Mouse (Mus musculus) frontal cortex, postnatal 25 days (tissue): Measurements from ENCODE around the gene Hoxb4.
A peak's percentile ranks its signal among the peaks of the same experiment; 100 is the strongest.

Source experiments
- DNase-seq, 2 experiments: peaks; one replicate each; pipeline ENCODE4 v3.0.0; 2022; ENCODE audit warnings: low spot score in 2 of 2

Gene Hoxb4

GRCm38 (mm10) chr11:96284774-96285734, 33.0 kb upstream of the Hoxb4 start:
- no peak for DNase-seq

- DNase-seq: no peak
These were observed 32.0 kb upstream of the Hoxb4 start, which contains the start of gene Hoxb7 for GRCm38 (mm10) chr11:96285771-96286738. Gene Hoxb7, plus strand, starts transcription at chr11:96286623.

GRCm38 (mm10) chr11:96286739-96287385, 31.2 kb upstream of the Hoxb4 start:
- no peak for DNase-seq

GRCm38 (mm10) chr11:96287411-96287810, 30.7 kb upstream of the Hoxb4 start:
- DNase-seq: no peak

GRCm38 (mm10) chr11:96288455-96289221, 29.4 kb upstream of the Hoxb4 start:
- no peak for DNase-seq

- DNase-seq: no peak
These were observed 28.8 kb upstream of the Hoxb4 start for GRCm38 (mm10) chr11:96289293-96289692.

- DNase-seq: no peak
These were observed 28.2 kb upstream of the Hoxb4 start for GRCm38 (mm10) chr11:96289837-96290236.

GRCm38 (mm10) chr11:96290705-96291355, 27.2 kb upstream of the Hoxb4 start:
- DNase-seq: no peak

- no peak for DNase-seq
These were observed 26.1 kb upstream of the Hoxb4 start, which contains the start of gene Hoxb6 for GRCm38 (mm10) chr11:96291681-96292564. Gene Hoxb6, plus strand, starts transcription at chr11:96292476.

GRCm38 (mm10) chr11:96292565-96293301, 25.3 kb upstream of the Hoxb4 start:
- DNase-seq: no peak

- DNase-seq: no peak
These were observed 24.7 kb upstream of the Hoxb4 start for GRCm38 (mm10) chr11:96293302-96293921.

GRCm38 (mm10) chr11:96294245-96295091, 23.6 kb upstream of the Hoxb4 start:
- DNase-seq: peak; percentile 39 to 40

- DNase-seq: no peak
These were observed 22.8 kb upstream of the Hoxb4 start for GRCm38 (mm10) chr11:96295092-96295835.

- DNase-seq: no peak
These were observed 21.1 kb upstream of the Hoxb4 start for GRCm38 (mm10) chr11:96296997-96297396.

GRCm38 (mm10) chr11:96297428-96297827, 20.6 kb upstream of the Hoxb4 start:
- DNase-seq: no peak

- no peak for DNase-seq
These were observed 20.0 kb upstream of the Hoxb4 start for GRCm38 (mm10) chr11:96297968-96298635.
